Mouse (Mus musculus) mature B cell (primary cell): ENCODE data around the gene Ide.

Experiments
- in situ Hi-C: fragments of 300-500 bp; cut with MboI; formaldehyde crosslinking; loops from 2 replicates; pipeline ENCODE4 v1.14.3; 2019

Ide gene

DNA sequence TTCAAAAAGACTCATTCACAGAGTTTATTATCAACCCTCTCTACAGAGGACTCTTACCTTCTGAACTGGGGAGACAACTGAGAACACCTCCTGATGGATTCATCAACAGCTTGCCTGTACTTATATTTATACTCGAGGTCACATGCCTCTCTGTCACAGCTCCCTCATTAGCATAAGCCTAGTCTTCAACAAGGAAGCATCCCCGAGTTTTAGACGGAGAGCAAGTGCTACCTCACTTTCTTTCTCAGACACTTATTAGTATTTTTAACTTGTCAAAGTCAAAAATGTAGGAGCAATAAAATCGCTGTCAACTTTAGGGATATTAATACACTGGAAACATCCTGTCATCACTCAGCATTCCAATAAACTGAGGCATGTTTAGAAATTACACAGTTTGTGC is at the start of gene Ide:
Gene Ide (minus strand): TSS at position 101 of the 400 bp plus-strand sequence.
- in situ Hi-C loops, result no loop called here

DNA sequence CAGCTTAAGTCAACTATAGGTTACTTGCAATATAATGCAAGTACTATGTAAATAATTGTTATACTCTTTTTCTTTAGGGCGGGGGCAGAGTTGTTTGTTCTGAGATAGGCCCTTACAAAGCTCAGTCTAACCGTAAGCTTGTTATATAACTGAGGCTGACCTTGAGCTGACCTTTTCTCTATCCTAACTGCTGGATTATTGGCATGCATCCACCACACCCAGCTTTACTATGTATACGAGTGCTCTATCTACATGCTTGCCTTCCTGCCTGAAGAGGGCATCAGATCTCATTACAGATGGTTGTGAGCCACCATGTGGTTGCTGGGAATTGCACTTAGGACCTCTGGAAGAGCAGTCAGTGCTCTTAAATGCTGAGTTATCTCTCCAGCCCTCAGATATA is 48.5 kb upstream of the Ide start:
- in situ Hi-C loops, result no loop called here

DNA sequence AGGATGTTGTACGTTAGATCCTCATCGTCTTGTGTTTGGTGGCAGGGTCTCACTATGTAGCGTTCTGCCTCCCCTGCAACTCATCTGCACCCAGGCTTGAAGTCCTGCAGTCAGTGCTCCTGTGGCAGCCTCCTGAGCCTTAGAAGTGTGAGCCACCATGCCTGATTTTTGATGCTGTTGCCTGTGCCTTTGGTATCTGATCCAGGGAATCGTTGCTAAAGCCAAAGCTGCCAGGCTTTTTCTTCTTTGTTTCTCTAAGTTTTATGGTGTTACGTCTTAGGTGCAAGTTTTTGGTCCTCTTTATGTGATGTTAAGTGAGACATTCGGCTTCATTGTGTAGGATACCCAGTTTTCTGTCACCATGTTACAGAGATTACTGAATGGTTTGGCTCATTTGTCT is 41.2 kb upstream of the Ide start:
- in situ Hi-C loops, result no loop called here

DNA sequence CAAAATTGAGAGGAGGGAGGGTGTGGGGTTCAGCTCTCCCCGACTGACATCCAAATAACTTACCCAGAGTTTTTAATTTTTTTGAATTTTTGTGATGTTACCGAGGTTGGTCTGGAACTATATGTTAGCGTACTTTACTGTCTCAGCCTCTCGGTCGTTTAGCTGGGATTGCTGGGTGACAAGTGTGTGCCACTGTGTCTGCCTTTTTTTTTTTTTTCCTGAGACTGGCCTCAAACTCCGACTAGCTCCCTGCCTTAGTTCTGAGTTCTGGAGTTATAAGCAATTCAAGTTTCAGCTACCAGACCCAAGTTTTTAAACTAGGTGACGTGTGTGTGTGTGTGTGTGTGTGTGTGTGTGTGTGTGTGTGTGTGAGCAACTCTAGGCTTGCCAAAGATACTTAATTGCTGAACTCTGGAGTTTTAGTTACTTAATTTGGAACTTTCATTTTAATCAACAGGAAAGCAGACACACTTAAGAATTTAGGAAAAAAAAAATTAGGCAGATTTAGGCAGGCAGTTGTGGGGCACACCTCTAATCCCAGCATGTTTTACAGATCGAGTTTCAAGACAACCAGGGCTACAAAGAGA is 39.8 kb upstream of the Ide start:
- in situ Hi-C loops, result no loop called here

DNA sequence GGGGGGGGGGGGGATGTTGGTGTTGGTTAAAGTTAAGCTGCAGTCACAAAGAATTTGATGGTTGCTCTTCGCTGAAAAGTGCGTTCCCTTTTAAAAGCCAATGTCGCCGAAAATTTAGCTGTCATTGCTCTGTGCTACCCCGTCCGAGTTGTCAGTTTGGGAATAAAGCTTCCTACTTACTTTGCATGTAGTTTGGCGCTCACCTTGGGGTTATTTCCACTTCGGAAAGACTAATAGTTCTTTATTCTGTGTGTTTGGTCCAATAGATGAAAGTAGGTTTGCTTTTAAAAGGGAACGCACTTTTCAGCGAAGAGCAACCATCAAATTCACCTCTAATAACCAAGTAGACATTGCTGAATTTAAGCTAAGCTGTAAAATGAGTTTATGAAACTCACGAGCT is 39.2 kb upstream of the Ide start:
- in situ Hi-C loops, result no loop called here

DNA sequence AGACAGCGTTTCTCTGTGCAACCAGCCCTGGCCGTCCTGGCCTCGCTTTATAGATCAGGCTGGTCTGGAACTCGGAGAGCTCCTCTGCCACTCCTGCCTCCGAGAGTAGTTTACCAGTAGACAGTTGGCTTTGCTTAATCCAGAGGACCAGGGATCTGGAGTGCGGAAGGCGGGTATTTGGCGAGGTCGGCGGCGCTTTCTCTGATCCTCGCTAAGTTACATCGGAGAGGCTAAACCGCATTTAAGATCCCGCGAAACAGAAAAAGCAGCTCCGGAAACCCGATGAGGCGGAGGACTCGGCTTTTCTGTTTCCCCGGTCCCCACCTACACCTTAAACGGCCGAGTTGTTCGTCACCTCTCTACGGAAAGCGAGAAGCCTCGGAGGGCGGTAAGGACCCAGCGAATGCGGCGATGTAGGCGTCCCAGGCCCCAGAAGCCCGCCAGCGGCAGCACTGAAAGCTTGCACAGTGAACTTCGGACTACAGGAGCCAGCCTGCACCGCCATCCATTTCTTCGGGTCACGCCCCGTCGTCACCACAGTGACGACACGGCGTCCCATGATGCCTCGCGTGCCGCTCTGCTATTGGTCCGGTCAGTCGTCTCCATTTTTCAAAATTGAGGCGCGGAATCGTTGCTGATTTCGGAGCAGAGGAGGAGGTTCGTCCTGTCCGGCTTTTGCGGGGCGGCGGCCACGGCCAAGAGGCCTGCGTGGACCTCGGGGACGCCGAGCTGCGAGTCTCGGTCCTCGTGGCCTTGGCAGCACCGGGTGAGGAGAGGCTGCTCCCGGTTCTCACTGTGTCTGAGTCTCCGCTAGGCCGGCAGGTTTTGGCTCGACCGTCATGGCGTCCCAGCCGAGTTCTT is 38.3 kb upstream of the Ide start, which contains the start of gene Kif11:
Gene Kif11 (plus strand): TSS at position 649 of the 861 bp plus-strand sequence.
- in situ Hi-C loops, result no loop called here

DNA sequence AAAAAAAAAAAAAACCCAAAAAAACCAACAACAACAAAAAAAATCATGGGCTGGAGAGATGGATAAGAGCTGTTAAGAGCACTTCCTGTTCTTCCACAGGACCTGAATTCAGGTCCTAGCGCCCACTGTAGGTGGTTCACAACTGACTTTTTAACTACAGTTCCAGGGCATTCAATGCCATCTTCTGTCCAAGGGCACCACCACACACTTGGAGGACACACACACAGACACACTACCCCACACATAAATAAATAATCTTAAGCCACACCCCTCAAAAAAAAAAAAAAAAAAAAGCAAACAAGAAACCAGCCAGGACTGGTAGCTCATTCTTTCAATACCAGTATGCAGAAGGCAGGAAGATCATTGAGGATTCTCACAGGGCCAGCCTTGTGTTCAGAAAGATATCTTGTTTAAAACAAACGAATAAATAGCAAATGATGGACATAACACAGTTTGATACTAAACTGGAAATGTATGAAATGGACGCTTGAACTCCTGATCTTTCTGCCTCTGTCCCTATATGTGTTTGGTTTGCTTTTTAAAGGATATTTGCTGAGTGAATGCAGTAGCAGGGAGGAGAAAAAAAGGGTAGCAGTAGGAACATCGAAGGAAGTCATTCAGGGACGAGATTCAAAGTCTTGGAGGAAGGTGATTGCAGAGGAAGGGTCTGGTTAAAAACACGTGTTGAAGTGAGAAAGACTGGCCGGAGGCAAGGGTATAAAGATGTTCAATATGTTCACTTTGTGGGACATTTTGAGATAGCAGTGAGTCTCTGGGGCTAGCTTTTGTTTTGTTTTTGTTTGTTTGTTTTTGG is 37.5 kb upstream of the Ide start:
- in situ Hi-C loops, result loop anchor here (5.0 kb wide), 1 partner anchor 448 kb away; the partner anchor contains the start of gene Btaf1

DNA sequence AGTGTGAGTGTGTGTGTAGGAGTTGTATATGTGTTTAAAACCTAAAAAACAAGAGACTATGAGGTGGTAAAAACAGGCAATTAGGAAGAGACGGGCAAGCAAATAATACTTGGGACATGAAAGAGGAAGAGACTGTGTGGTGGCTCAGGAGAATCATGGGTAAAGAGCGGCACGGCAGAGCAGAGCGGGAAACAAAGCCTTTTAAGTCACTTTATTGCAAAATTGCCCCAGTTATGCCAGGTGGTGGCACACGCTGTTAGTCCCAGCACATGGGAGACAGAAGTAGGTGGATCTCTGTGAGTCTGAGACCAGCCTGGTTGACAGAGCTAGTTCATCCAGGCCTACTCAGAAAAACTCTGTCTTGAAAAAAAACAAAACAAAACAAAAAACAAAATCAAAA is 32.7 kb upstream of the Ide start:
- in situ Hi-C loops, result loop anchor here (5.0 kb wide), 1 partner anchor 443 kb away; the partner anchor contains the start of gene Btaf1

DNA sequence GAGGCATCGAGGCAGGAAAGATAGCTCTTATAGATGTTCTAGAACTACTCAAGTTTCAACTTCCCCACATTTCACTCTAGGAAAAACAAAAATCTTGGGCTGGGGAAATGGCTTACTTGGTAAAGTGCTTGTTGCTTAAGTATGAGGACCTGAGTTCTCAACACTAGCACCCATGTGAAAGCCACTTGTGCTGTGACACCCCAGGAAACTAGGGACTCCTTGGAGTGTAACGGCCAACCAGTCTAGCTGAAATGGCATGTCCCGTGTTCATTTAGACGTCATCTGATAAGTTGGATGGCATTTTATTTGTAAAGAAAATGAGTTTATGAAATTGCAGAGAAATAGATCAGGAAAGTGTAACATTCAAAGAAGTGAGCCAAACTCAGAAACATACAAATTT is 32.3 kb upstream of the Ide start:
- in situ Hi-C loops, result loop anchor here (5.0 kb wide), 1 partner anchor 443 kb away; the partner anchor contains the start of gene Btaf1

DNA sequence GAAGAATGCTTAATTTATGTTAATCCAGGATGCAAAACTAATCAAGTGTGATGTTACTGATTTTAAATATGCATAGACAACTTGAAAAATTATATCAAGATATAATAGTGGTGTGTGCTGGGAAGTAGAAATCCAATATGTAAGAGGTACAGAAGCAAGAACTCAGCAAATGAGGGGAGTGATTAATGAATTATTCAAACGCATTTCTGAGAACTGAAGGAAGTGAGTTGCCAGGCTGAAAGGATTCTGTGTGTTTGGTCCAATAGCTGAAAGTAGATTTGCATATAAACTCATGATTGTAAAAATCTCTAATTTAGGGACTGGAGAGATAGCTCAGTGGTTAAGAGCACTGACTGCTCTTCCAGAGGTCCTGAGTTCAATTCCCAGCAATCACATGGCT is 31.3 kb upstream of the Ide start:
- in situ Hi-C loops, result no loop called here

DNA sequence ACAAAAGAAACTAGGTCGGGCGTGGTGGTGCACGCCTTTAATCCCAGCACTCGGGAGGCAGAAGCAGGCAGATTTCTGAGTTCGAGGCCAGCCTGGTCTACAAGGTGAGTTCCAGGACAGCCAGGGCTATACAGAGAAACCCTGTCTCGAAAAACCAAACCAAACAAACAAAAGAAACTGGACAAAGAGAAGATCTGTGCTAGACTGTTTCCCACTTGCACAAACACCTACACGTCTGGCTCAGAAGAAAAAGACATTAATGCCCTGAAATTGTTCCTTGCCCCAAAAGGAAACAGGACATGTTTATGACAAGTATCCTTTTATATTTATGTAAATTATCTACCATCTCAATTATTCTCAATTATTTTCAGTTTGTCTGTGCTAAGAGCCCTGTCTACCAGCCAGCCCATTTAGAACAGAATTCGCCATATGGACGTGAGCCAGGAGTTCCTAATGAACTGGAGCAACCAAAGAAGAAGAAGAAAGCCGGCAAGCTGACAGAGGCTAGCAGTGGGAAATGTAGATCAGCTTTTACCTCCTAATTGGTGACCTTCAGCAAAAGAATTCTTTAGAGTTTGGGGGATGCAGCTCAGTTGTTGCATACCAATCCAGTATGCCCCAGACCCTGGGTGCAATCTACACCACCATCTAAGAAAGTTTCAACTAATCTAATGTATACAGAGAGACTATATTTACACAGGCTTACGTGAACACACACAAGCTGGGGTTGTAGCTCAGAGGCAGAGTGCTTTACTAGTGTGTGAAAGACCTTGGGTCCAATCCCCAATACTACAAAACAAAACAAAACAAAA is 25.7 kb upstream of the Ide start:
- in situ Hi-C loops, result no loop called here

DNA sequence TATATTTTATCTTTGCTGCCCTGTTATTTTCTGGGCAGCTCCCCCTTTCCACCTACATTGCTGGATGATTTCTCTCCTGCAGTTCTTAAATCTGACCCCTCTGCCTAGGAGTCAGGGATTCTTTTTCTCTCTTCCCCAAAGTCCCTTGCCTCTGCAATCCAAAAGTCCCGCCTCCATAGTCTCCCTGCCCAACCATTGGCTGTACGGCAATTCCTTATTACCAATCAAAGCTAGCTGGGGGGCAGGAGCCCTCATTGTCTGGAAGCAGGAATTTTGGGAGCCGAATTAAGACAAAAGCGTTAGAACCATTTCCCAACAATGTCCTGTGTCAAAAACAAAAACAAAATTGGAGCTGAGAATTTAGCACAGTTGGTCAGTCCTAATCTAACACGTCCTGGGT is 24.9 kb upstream of the Ide start:
- in situ Hi-C loops, result no loop called here

DNA sequence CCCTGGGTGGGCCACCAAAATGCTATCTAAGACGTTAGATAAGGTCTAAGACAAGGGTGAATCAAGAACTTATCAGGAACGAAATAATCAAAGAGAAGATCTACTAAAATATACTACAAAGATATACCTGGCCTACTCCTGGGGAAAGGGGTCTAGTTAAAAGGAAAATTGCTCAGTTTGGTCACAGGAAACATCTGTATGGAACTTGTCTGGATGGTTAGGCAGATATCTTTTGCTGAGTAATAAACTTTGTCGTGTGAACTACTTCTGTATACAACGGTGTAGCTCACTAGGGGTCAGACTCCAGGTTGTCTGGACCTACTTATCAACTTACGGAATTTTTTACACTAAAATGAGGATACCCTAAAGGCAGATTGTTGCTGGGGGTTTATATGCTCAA is 22.4 kb upstream of the Ide start:
- in situ Hi-C loops, result no loop called here

DNA sequence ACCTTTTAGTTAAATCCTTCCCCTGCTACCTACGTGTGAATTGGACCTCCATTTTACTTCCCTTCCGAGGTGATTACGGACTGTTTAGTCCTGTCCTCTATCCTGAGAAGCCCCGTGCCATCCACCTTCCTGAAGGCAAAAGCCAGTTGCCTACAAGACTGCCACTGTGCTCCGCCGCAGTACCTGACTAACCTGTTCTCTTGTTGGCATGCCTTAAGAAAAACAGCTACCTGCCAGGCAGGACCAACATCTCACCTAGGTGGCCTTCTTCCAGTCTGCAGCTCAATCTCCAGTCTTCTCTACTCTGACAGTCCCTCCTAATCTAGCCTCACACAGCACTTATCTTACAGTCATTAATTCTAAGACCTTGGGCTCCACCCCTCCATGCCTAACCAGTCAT is 15.7 kb upstream of the Ide start:
- in situ Hi-C loops, result loop anchor here (10.0 kb wide), 1 partner anchor 399 kb away; no protein-coding TSS in a partner anchor

DNA sequence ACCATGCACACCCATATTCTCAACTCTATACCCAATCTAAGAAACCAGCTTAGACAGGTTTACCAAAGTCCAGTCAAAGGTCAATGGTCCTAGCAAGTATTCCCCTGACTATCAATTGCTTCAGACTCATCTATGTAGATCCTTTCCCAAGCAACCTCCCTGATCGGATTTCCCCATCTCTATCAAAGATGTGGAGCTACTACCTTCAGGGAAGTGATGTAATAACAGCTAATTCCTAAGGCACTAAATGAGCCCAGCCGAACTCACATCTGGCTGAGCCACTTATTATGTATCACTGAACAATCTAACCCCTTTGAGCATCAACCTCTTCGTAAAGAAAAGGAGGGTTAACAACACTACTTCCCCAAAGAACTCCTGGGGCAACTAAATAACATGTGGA is 15.1 kb upstream of the Ide start:
- in situ Hi-C loops, result loop anchor here (10.0 kb wide), 1 partner anchor 398 kb away; no protein-coding TSS in a partner anchor

DNA sequence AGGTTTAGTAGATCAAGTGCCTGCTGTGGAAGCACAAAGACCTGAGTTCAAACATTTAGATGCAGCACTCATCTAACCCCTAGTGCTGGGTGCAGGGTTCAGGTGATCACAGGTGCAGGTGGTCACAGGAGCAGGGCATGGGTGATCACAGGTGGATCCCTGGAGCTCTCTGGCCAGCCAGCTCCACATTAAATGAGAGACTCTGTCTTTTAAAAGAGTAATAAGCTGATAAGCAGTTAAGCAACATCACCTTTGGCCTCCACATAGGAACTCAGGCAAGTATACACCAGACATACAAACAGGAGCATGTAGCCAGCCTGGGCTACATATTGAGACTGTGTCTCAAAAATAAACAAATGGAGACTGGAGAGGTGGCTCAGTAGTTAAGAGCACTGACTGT is 11.3 kb upstream of the Ide start:
- in situ Hi-C loops, result no loop called here

DNA sequence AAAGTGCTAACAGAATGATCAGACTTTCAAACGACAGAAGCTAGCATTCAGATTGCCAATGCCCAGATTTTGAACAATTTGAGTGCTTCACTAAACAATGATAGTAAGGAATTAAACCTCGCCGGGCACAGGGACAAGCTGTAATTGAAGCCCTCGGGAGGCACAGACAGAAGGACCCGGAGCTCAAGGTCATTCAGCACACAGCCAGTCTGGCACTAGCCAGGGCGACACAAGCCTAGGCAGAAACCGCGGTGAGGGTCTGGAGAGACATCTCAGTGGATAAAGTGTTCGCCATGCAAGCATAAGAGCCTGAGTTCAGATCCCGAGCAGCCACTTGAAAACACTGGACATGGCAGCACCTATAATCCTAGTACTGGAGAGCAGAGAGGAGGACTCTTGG is 10.7 kb upstream of the Ide start:
- in situ Hi-C loops, result no loop called here

DNA sequence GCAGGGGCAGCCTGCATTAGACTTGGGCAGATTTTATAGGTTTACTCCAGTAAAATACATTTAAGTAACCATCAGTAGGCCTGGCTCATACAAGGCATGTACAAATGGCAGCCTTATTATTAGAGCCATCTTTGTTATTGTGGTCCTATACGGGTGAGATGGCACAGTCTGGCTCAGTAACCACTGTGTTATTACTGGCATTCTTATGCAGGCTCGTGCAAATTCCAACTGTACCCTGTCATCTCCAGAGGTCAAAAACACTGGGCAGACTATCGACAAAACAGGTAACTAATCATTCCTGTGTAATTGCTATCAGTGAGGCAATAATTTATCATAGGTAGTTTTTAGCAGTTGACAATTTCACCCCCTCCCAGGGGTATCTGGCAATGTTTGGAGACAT is 8.6 kb upstream of the Ide start:
- in situ Hi-C loops, result no loop called here

DNA sequence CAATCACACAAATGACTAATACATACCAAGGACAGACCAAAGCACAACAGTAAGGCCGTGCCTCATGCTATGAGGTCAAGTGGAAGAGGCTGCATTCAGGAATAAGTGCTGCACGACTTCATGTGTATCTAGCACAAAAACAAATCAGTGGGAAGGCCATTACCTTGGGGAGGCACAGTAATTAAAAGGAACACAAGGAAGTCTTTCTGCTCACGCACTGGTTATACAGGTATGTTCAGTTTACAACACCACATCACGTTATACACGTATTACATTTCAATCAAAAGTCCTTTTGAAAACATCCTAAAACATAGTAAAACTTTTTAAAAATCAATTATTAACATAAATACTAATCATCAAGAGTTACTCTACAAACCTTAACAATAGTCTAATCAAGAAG is 6.2 kb upstream of the Ide start:
- in situ Hi-C loops, result no loop called here

DNA sequence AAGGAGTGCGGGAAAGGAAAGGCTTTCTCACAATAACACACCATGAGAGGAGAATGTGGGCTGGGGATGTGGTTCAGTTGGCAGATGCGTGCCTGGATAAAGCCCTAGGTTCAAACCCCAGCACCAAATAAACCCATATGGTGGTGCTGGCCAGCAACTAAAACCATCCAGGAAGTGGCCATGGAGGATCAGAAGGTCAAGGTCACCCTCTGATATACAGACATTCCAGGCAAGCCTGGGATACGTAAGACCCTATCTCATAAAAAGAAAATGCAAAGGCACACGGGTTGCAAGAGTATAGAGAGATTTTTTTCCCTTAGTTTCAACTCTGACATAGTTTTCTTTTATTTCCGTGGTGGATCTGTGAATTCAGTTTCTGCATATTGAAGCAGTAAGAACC is 3.3 kb upstream of the Ide start:
- in situ Hi-C loops, result no loop called here

DNA sequence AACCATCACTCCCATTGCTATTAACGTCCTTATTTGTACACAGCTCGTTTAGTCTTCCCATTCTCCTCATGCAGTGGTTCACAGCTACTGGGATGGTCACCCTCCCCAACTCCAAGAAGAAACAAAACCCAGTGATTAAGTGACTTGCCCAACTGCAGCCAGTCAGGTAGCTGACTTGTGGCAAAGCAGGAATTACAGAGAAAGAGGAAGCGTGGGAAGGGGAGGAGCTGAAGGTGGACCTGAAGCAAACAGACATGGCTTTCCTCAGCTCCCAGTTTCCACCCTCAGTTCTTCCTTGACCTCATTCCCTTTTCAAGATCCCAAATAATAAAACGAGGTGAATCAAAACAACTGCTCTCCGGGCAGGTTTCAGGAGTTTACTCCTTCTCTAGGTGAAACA is 2.8 kb upstream of the Ide start:
- in situ Hi-C loops, result no loop called here

DNA sequence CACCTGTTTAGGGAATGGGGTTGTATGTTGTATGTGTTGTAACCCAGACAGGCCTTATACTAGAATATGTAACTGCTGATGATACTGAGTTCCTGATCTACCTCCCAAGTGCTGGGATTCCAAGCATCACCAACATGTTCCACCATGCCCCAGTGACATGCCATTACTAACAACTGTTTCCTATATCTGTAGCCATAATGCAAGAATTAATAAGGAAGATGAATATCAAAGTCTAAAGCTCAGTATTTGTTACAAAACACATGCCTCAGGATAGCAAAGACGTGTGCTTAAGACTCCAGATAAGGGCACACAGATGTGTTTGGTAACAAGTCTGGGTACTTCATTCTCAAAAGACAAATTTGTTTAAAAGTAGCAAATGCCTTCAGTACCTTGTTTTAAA is 2.3 kb downstream of the Ide start:
- in situ Hi-C loops, result no loop called here
